Mouse (Mus musculus) midbrain, postnatal 0 days (tissue): ENCODE measurements at regions not wholly inside any gene's neighbourhood (a gene's known extent, or its start where the extent isn't known, plus 50 kb on each side); places are given as distances from the start of the nearest gene placed in this dataset.

Source experiments
- ATAC-seq: fragments of 200-750 bp; cut with Nextera tagmentation; 2 replicates; pipeline ENCODE4 v1.8.0; 2017; ENCODE audit warnings: moderate number of reproducible peaks, mild to moderate bottlenecking, moderate TSS enrichment, moderate library complexity; ENCODE audit not compliant: low FRiP score
- DNase-seq: peaks from one replicate; pipeline ENCODE4 v3.0.0-alpha.2; 2015; ENCODE audit warnings: low spot score
- H3K27ac ChIP-seq: fragments of 300-500 bp; sonication (generic); 2 replicates; pipeline ENCODE4 v1.5.1; 2014; ENCODE audit warnings: low read depth, mild to moderate bottlenecking, low read length, mixed read lengths
- H3K27me3 ChIP-seq: fragments of 300-500 bp; sonication (generic); 2 replicates; pipeline ENCODE4 v1.6.1; 2014; ENCODE audit warnings: low read length, control low read depth, mixed read lengths; ENCODE audit not compliant: insufficient read depth
- H3K36me3 ChIP-seq: fragments of 300-500 bp; sonication (generic); 2 replicates; pipeline ENCODE4 v1.6.1; 2014; ENCODE audit warnings: low read length, control low read depth, mixed read lengths; ENCODE audit not compliant: insufficient read depth
- H3K4me1 ChIP-seq: fragments of 300-500 bp; sonication (generic); 2 replicates; pipeline ENCODE4 v1.6.1; 2014; ENCODE audit warnings: mild to moderate bottlenecking, control low read depth, antibody characterized with exemption, low read length, mixed read lengths; ENCODE audit not compliant: insufficient read depth
- H3K4me2 ChIP-seq: fragments of 300-500 bp; sonication (generic); 2 replicates; pipeline ENCODE4 v1.6.1; 2014; ENCODE audit warnings: low read depth, mild to moderate bottlenecking, low read length, mixed read lengths; ENCODE audit not compliant: poor library complexity, severe bottlenecking
- H3K4me3 ChIP-seq: fragments of 300-500 bp; sonication (generic); 2 replicates; pipeline ENCODE4 v1.5.1; 2014; ENCODE audit warnings: low read depth, mild to moderate bottlenecking, low read length, moderate library complexity
- H3K9ac ChIP-seq: fragments of 300-500 bp; sonication (generic); replicated peaks from 2 replicates; pipeline ENCODE4 v1.6.1; 2014; ENCODE audit warnings: mild to moderate bottlenecking, low read length, moderate library complexity, mixed read lengths; ENCODE audit not compliant: poor library complexity, severe bottlenecking
- H3K9me3 ChIP-seq: fragments of 300-500 bp; sonication (generic); 2 replicates; pipeline ENCODE4 v1.6.1; 2016; ENCODE audit warnings: low read length, control low read depth
- CTCF ChIP-seq: IDR thresholded peaks from 2 replicates; pipeline ENCODE4 v1.5.1; 2016; ENCODE audit warnings: antibody characterized with exemption, mild to moderate bottlenecking
- WGBS: fragments of 180-500 bp; shearing (Covaris S2); extraction: QIAGEN DNeasy Blood & Tissue Kit; methylation state at CpG from one replicate; pipeline ENCODE4 v1.1.7; 2014; 5-methylcytosine and 5-hydroxymethylcytosine counted together

DNA sequence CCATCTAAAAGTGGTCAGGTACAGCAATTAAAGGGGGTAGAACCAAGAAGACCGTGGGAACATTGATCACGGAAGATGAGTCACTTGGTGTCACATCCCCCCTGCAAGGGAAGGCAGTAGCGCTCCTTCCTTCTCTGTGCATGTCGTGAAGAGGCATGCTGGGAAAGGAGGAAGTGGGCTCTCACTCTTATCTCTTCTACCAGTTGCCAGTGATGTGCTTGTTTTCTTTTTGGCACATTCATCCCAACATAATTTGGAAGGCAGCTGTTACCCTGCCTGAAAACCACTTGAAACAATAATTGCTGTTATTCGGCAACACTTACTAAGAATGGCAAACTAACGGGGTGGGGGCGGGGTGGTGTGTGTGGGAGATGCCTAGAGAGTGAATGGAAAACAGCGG is 161.0 kb upstream of the Tmpo start:
- 82% methylated on average over 8 of the region's 8 CpGs for WGBS

DNA sequence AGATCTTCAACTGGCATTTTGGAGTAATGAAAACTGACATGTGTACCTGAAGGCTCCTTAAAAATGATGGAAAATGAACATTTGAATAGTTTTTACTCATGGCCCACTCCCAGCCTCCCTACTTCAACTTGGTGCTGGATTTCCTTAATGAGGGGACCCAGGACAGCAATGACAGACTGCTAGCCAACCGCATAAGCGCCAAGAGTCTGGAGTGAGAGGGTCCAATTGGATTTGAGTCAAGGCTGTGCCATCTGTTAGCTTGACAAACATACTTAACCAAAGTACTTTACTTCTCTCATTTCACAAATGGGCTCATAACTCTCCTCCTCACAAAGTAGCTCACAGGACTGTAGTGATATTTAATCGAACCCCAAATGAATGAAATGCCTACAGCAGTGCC is 158.2 kb upstream of the Tmpo start:
- H3K4me2 ChIP-seq = no peak overlapping the region
- H3K4me1 ChIP-seq = no peaks in the 10 kb centered on the region
- DNase-seq = no peak
- no peak overlapping the region for H3K4me3 ChIP-seq
- no peaks in the 10 kb centered on the region for H3K9me3 ChIP-seq
- TF ChIP-seq CTCF = no peak
- no peak overlapping the region for H3K27ac ChIP-seq
- H3K9ac ChIP-seq = no peak overlapping the region
- WGBS = 89% methylated on average over 3 of the region's 3 CpGs
- H3K27me3 ChIP-seq = no peaks in the 10 kb centered on the region
- H3K36me3 ChIP-seq = no peaks in the 10 kb centered on the region
- no peak for ATAC-seq

More for the DNA sequence above, 161.0 kb upstream of the Tmpo start:
- DNase-seq (no peak), ATAC-seq (no peak)
- Histone ChIP-seq H3K4me1 (no peaks in the 10 kb centered on the region), H3K36me3 (no peaks in the 10 kb centered on the region), H3K4me2 (no peak overlapping the region), H3K27me3 (no peaks in the 10 kb centered on the region), H3K27ac (no peak overlapping the region), H3K9me3 (no peaks in the 10 kb centered on the region), H3K9ac (no peak overlapping the region), H3K4me3 (no peak overlapping the region)
- TF ChIP-seq CTCF = no peak

DNA sequence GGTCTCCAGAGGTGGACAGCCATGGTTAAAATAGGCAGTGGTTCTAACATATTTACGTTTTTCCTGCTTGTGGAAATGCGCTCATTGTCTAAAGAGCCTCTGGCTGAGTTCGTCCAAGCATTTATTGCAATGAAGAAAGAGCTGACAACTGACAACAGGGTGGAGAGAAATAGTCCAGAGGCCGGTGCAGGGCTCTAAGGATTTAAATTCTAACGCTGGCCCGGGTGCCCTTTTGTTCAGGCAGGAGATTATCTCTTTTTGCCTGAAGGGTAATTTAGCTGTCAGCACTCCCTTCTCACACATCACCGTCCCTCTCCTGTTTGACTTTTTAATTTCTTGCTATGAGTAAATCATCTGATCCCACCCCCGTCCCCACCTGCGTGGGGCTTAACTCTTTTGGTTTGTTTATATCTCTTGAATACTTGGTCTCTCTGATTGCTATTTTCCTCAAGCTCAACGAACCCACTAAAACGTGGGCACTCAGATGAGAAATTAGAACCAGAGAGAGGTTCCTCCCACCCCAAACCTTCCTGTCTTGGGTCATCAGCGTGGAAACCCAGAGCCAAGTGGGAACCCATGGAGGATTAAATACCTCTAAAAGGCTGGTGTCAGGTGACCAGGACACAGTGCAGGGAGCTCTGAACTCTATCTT is 145.7 kb upstream of the Tmpo start:
- no peak for DNase-seq
- no peak for TF ChIP-seq CTCF
- no peak overlapping the region for H3K4me3 ChIP-seq
- 13% methylated on average over 12 of the region's 12 CpGs for WGBS
- no peak overlapping the region for H3K9ac ChIP-seq
- H3K27ac ChIP-seq = no peak overlapping the region; the same call in 1 of the 2 replicates
- H3K27me3 ChIP-seq = no peaks in the 10 kb centered on the region
- H3K4me1 ChIP-seq = no peaks in the 10 kb centered on the region
- ATAC-seq = no peak
- no peaks in the 10 kb centered on the region for H3K9me3 ChIP-seq
- no peaks in the 10 kb centered on the region for H3K36me3 ChIP-seq
- H3K4me2 ChIP-seq = no peak overlapping the region

DNA sequence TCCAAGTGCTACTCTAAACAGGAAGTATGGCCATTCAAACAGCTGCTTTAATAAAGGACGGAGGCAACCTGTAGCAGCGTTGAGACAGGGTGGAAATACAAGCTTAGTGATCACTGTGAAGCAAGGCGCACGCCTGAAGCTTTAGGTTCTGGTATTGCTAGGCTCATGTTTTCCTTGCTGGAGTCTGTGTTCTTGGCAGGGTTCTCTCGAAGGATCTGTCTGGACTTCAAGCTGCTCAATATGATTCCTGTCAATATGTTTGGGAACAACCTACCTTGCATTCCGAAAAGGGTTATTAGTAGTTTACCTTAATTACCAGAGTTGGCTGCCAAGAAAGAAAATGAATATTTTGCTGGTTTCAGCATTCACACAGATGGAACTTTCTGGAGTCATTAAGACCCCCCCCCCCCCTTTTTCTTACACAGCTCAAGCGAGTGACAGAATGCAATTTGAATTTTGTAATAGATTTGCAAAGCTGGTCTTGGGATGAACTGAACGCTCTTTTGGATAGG is 145.1 kb upstream of the Tmpo start:
- TF ChIP-seq CTCF = no peak
- no peak overlapping the region for H3K9ac ChIP-seq
- H3K4me1 ChIP-seq = no peaks in the 10 kb centered on the region
- ATAC-seq = no peak
- no peaks in the 10 kb centered on the region for H3K9me3 ChIP-seq
- no peaks in the 10 kb centered on the region for H3K27me3 ChIP-seq
- DNase-seq = no peak
- no peak overlapping the region for H3K4me2 ChIP-seq
- H3K36me3 ChIP-seq = no peaks in the 10 kb centered on the region
- H3K4me3 ChIP-seq = no peak overlapping the region
- WGBS = 59% methylated on average over 8 of the region's 8 CpGs
- H3K27ac ChIP-seq = no peak overlapping the region

DNA sequence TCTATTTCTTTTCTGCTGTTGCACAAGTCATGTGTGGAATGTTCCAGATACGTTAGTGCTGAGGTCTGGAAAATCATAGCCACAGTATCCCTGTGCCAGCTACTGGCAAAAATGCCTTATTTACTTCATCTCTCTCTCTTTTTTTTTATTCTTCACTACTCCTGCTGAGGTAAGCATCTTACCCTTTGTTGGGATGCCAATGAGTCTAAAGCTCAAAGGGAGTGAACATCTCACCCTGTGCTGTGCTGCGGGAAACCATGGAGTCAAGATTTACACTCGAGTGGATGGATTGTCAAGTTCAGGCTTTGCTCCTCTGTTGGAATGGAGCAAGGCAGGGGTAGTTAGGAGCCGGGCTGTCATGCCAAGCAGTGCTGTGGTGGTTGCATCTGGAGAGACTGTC is 140.1 kb upstream of the Tmpo start:
- Histone ChIP-seq H3K9me3 (no peaks in the 10 kb centered on the region), H3K27ac (no peak overlapping the region), H3K4me1 (no peaks in the 10 kb centered on the region), H3K4me2 (no peak overlapping the region), H3K4me3 (no peak overlapping the region), H3K36me3 (no peaks in the 10 kb centered on the region), H3K9ac (no peak overlapping the region), H3K27me3 (no peaks in the 10 kb centered on the region)
- WGBS = 73% methylated on average over 4 of the region's 4 CpGs
- TF ChIP-seq CTCF = no peak
- ATAC-seq (no peak), DNase-seq (no peak)

DNA sequence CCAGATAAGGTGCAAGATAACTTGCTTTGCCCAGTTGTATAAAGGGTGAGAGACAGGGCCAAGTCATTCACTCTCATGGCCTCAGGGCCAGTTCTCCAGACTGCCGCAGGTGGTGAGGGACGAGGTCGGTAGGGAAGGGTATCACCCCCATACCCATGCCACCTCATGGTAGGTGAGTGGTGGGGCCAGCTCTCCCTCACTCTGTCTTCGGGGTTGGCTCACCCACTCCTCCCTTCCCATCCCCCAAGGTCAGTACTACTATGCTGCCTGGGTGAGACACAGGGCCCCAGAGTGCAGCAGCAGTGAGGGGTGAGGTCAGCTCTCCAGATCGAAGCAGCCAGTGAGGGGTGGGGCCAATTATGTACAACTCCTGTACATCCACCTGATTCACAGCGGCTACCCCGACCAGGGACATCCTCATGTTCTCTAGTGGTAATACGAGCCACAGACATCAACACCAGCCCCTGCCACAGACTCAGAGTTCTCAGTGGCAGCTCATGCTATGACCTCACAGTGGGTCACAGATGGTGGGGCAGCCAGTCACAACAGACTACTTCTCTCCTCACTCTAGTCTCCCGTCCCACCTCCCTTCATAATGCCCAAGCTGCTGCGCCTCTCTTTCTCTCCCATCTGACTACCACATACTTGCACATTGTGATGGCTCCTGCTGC is 138.5 kb upstream of the Tmpo start:
- WGBS = 86% methylated on average over 10 of the region's 10 CpGs
- no peak for TF ChIP-seq CTCF
- H3K9me3 ChIP-seq = no peaks in the 10 kb centered on the region
- no peak overlapping the region for H3K4me3 ChIP-seq
- no peak overlapping the region for H3K4me2 ChIP-seq
- H3K9ac ChIP-seq = no peak overlapping the region
- no peaks in the 10 kb centered on the region for H3K36me3 ChIP-seq
- DNase-seq (no peak), ATAC-seq (no peak)
- no peak overlapping the region for H3K27ac ChIP-seq
- no peaks in the 10 kb centered on the region for H3K4me1 ChIP-seq
- no peaks in the 10 kb centered on the region for H3K27me3 ChIP-seq
